Mouse (Mus musculus): Measurements from ENCODE around the gene Extl2. TPM values are rescaled to one million over a fixed set of nuclear protein-coding genes. Genes with fewer than 3 reads are reported as not detected.

Extl2 gene
- total RNA-seq, 2 experiments from 2014 or later, result 69.6 to 77.5 TPM

- DNase-seq (ENCODE audit: low spot score in 2 of 2), result peak in 1 of 2 experiments; percentile 29
- intact Hi-C loops (cut with DNase I), result no loop called here
Observed at GRCm38 (mm10) chr3:116006284-116006977, 831 bp upstream of the Extl2 start.

GRCm38 (mm10) chr3:116007941-116008440 is 729 bp downstream of the Extl2 start:
- DNase-seq (ENCODE audit: low spot score in 2 of 2), result peak; percentile 79 to 81
- intact Hi-C loops (cut with DNase I), result no loop called here

GRCm38 (mm10) chr3:116009622-116010344 is 2.5 kb downstream of the Extl2 start:
- intact Hi-C loops (cut with DNase I), result no loop called here
- no peak for DNase-seq (ENCODE audit: low spot score in 2 of 2)

DNA sequence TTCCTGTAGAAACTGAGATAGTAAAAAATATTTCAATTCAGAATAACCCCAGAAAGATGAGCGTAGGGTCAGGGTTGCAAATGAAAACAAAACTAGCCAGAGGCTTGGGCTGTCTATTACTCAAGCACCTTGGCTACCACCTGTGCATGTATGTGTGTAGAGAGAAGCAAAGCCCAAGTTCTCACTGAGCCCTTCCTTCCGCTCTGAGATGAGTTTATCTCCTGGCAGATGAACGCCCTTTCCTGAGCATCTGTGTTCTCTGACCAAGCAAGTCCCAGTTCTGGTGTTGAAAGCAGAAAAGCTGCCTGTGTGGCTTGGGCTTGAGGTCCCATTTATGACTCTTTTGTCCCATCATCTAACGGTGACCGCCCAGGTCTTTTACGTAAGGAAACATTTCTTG is 7.6 kb downstream of the Extl2 start:
- intact Hi-C loops (cut with DNase I), result no loop called here
- DNase-seq (ENCODE audit: low spot score in 2 of 2), result no peak

GRCm38 (mm10) chr3:116016116-116016515 is 8.9 kb downstream of the Extl2 start:
- DNase-seq (ENCODE audit: low spot score in 2 of 2), result peak in 1 of 2 experiments; percentile 18
- intact Hi-C loops (cut with DNase I), result no loop called here

DNA sequence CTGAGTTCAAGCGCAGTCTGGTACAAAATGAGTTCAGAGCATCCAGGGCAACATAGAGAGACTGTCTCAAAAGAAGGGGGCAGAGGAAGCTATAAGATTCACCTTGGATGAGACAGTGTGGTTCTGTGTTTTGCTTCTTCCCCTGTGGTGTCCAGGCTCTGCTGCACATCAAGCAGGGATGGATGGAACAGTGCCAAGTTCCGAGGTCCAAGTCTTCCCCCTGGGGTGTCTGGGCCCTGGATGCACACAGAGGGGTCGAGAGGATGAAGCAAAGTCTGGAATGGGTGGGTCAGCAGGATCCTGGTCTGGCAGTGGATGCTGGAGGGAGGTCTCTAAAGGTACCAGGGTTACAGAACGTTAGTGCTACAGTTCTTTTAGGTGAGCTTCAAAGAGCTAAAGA is 11.3 kb downstream of the Extl2 start:
- intact Hi-C loops (cut with DNase I), result no loop called here
- DNase-seq (ENCODE audit: low spot score in 2 of 2), result no peak

- intact Hi-C loops (cut with DNase I), result no loop called here
Observed at GRCm38 (mm10) chr3:116019136-116019535, 11.9 kb downstream of the Extl2 start.

DNA sequence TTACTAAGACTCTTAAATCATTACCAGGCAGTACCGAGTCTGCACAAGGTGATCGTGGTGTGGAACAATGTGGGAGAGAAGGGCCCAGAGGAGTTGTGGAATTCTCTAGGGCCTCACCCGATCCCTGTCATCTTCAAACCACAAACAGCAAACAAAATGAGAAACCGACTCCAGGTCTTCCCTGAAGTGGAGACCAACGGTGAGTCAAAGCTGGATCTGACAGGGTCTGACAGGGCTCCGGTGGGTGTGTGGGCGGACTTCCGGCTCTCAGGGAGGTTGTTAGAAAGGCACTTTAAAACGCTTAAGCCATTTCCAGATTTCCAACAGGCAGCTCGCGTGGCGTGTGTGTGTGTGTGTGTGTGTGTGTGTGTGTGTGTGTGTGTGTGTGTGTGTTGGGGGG is 17.0 kb downstream of the Extl2 start:
- intact Hi-C loops (cut with DNase I), result no loop called here
- DNase-seq (ENCODE audit: low spot score in 2 of 2), result no peak

More at GRCm38 (mm10) chr3:116019136-116019535, 11.9 kb downstream of the Extl2 start:
- no peak for DNase-seq (ENCODE audit: low spot score in 2 of 2)

- intact Hi-C loops (cut with DNase I), result no loop called here
Observed at GRCm38 (mm10) chr3:116024669-116025068, 17.4 kb downstream of the Extl2 start.

DNA sequence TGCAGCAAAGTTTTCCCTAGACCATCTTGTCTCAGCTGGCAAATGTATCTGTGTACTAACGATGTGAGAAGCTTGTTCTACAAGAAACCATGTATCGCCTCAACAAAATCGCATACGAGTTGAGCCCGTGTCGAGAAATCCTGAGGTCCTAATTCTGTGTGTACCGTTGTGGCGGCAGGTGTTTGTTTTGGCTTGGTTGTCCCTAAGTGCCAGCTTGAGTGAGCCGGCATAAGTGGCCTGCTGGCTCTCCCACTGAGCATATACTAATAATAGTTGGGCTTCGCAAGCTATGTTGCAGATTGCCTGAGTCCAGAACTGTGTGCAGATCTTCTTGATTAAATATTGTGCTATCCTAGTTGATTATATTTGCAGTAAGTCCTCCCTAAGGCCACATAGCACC is 18.4 kb downstream of the Extl2 start:
- intact Hi-C loops (cut with DNase I), result no loop called here
- DNase-seq (ENCODE audit: low spot score in 2 of 2), result no peak

More at GRCm38 (mm10) chr3:116024669-116025068, 17.4 kb downstream of the Extl2 start:
- DNase-seq (ENCODE audit: low spot score in 2 of 2), result no peak

DNA sequence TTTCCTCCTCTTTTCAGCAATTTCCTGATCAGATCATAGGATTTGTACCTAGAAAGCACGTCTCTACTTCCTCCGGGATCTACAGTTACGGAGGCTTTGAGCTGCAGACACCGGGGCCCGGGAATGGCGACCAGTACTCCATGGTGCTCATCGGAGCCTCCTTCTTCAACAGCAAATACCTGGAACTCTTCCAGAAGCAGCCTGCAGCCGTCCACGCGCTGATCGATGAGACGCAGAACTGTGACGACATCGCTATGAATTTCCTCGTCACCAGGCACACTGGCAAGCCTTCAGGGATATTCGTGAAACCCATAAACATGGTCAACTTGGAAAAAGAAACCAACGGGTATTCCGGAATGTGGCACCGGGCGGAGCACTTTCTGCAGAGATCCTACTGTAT is 19.7 kb downstream of the Extl2 start:
- intact Hi-C loops (cut with DNase I), result no loop called here
- DNase-seq (ENCODE audit: low spot score in 2 of 2), result no peak

- no peak for DNase-seq (ENCODE audit: low spot score in 2 of 2)
- intact Hi-C loops (cut with DNase I), result loop anchor here (10.0 kb wide), 1 partner anchor 455 kb away; no protein-coding TSS in a partner anchor
Observed at GRCm38 (mm10) chr3:116030152-116030788, 23.0 kb downstream of the Extl2 start.

DNA sequence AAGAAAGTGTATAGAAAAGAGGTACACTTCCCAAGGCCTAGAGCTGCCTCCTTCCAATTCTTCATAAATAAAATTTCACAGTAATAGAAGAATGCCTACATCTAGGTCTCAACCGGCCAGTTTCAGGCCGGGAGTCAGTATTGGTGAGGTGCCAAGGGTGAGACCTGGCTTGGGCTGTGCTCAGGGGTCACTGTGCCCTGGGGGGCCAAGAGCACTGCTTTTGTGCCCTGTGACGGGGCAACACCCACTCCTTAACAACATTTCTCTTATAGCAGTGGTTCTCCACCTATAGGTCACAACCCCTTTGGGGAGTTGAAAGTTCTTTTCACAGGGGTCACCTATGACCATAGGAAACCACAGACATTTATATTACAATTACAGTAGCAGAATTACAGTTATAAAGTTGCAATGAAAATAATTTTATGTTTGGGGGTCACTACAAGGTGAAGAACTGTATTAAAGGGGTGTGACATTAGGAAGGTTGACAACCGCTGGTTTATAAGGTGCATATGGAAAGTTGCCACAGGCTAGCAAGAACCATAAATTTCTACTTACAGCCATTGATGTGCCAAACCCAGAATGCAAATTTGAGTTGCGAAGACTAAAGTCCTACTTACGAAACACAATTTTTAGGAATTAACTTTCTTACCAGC is 26.1 kb downstream of the Extl2 start:
- intact Hi-C loops (cut with DNase I), result loop anchor here (1.0 to 10.0 kb wide), 2 partner anchors 294 to 451 kb away; no protein-coding TSS in a partner anchor
- no peak for DNase-seq (ENCODE audit: low spot score in 2 of 2)

DNA sequence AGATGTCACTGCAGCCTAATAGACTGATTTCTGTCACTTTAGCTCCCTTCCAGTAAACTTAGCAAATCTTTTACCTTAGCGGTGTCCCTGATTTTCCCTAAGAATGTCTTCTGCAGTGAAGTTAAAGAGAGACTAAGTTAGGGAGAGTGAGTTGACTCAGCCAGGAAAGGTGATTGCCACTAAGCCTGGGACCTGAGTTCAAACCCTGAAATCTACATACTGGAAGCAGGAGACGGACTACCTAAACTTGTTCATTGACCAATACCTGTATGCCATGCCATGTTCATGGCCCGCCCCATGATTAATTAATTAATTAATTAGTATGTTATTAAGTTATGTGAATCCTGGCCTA is 26.6 kb downstream of the Extl2 start:
- DNase-seq (ENCODE audit: low spot score in 2 of 2), result no peak
- intact Hi-C loops (cut with DNase I), result loop anchor here (1.0 to 10.0 kb wide), 2 partner anchors 293 to 451 kb away; no protein-coding TSS in a partner anchor

GRCm38 (mm10) chr3:116040776-116041175 is 33.5 kb downstream of the Extl2 start:
- DNase-seq (ENCODE audit: low spot score in 2 of 2), result no peak
- intact Hi-C loops (cut with DNase I), result loop anchor here (5.0 kb wide), 1 partner anchor 212 kb away; the partner anchor contains the start of gene Gpr88

DNA sequence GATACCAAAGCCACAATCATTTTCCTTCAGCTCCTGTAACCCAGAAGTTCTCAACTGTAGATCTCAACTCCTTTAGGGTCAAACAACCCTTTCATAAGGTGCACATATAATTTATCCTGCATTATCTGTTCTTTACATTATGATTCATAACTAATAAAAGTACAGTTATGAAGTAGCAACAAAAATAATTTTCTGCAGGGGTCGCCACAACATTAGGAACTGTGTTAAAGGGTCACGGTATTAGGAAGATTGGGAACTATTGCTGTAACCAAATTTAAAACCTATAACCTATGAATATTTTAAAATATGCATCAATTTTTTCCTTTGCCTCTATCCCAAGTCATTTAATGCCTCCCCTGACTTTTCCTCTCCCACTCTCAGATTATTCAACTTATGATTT is 38.7 kb downstream of the Extl2 start:
- DNase-seq (ENCODE audit: low spot score in 2 of 2), result no peak
- intact Hi-C loops (cut with DNase I), result no loop called here

GRCm38 (mm10) chr3:116047034-116047433 is 39.8 kb downstream of the Extl2 start:
- intact Hi-C loops (cut with DNase I), result no loop called here
- no peak for DNase-seq (ENCODE audit: low spot score in 2 of 2)

DNA sequence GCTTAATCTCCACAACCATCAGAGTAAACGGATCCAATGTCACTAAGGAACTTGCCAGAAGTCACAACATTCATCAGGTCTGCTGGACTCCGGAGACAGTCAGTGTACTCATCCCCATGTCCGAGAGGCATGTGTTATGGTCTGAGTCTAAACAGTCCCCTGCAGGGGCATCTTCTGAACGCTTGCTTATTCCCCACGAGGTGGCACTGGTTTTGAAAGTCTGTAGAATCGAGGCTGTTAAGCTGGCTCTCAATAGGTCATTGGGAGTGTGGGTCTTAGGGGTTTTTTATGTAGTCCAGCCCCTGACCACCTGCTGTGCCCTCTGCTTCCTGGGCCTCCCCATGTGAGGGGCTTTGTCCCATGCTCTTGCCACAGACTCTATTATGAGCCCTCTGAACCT is 49.8 kb downstream of the Extl2 start:
- no peak for DNase-seq (ENCODE audit: low spot score in 2 of 2)
- intact Hi-C loops (cut with DNase I), result no loop called here

DNA sequence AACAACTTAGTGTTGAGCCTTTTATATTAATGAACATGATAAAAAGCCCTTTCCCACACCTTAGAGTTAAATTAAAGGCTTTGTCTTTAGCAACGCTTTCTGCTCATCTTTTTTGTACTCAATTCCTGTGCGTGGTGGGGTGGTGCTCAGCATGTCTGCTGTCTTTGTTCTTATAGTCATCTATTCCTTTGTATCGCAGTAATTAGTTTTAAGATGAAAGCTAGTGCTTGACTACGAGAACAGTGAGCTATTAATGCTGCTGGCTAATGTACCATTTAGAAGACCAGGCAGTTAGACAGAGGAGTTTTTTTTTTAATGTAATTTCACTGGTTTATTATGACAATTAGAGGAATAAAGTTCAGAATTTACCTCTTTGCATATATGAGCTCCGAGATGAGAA is 53.1 kb downstream of the Extl2 start:
- DNase-seq (ENCODE audit: low spot score in 2 of 2), result no peak
- intact Hi-C loops (cut with DNase I), result no loop called here

DNA sequence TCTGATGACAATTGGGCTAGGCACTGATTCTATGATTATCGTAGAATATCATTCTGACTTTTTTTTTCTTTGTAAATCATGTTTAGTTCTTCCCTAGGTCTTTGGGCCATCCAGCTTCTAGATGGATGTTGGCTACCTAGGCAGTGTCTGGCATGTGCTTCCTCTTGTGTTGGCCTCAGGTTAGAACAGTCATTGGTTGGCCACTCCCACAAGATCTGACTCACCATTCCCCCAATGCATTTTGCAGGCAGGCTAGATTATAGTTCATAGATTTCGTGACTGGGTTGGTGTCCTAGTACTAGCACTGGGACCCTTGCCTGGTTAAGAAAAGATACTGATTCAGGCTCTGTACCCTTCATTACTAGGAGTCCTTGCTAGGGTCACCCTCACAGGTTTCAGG is 54.9 kb downstream of the Extl2 start:
- intact Hi-C loops (cut with DNase I), result no loop called here
- no peak for DNase-seq (ENCODE audit: low spot score in 2 of 2)

All from left cerebral cortex, postnatal 36 days (tissue).